Mouse (Mus musculus): ENCODE measurements around the gene Steap3. TPM values are rescaled to one million over a fixed set of nuclear protein-coding genes. Genes with fewer than 3 reads are reported as not detected.
"Not testable (repeated sequence)": the region's sequence is repeated elsewhere in the genome, so short reads cannot be mapped to it uniquely, and the experiment has no call there.

The Steap3 gene
- 3.9 and 5.4 TPM in 2 replicates for polyA plus RNA-seq (2015; fragmentation: Nextera tagmentation; extraction: Ambion mirVana)

- H3K27ac ChIP-seq (replicated peaks) = no peak within 1 kb of the TSS
- ATAC-seq (ENCODE audit: low FRiP score) = no peak
- 0 out of 2 replicates have a peak, but pooled peaks cover 2% of the 10 kb centered on the region for H3K9me3 ChIP-seq (replicated peaks)
- no peaks in the 10 kb centered on the region for H3K36me3 ChIP-seq
- H3K27me3 ChIP-seq (replicated peaks) = 0 out of 2 replicates have a peak, but pooled peaks cover under 1% of the 10 kb centered on the region
- no peak within 1 kb of the TSS for H3K4me2 ChIP-seq
- no peak within 1 kb of the TSS for H3K4me3 ChIP-seq (replicated peaks)
- WGBS = 93% methylated on average over 5 of the region's 5 CpGs
- H3K9ac ChIP-seq (replicated peaks) = no peak within 1 kb of the TSS
- H3K4me1 ChIP-seq = 0 out of 2 replicates have a peak, but pooled peaks cover 5% of the 10 kb centered on the region
Observed at GRCm38 (mm10) chr1:120272605-120273004, at the start of gene Steap3. Gene Steap3, minus strand, starts transcription at chr1:120272705.

GRCm38 (mm10) chr1:120321270-120322021, 48.9 kb upstream of the Steap3 start:
- H3K9me3 ChIP-seq (replicated peaks) = no peaks in the 10 kb centered on the region
- no peaks in the 10 kb centered on the region for H3K36me3 ChIP-seq
- WGBS = 63% methylated on average over 16 of the region's 16 CpGs
- H3K4me3 ChIP-seq (replicated peaks) = no peak overlapping the region
- H3K4me1 ChIP-seq = peaks cover 8% of the 10 kb centered on the region
- H3K27ac ChIP-seq (replicated peaks) = no peak overlapping the region
- H3K9ac ChIP-seq (replicated peaks) = no peak overlapping the region
- 0 out of 2 replicates have a peak overlapping the region, but pooled peaks have one; percentile 15 for H3K4me2 ChIP-seq
- ATAC-seq (ENCODE audit: low FRiP score) = peak; percentile 63; the same call in 1 of the 2 replicates
- no peaks in the 10 kb centered on the region for H3K27me3 ChIP-seq (replicated peaks)

GRCm38 (mm10) chr1:120305801-120306200, 33.3 kb upstream of the Steap3 start:
- Histone ChIP-seq H3K9ac (replicated peaks) (no peak overlapping the region), H3K36me3 (no peaks in the 10 kb centered on the region), H3K4me3 (replicated peaks) (no peak overlapping the region), H3K4me1 (no peaks in the 10 kb centered on the region), H3K27ac (replicated peaks) (no peak overlapping the region), H3K9me3 (replicated peaks) (no peaks in the 10 kb centered on the region), H3K4me2 (no peak overlapping the region), H3K27me3 (replicated peaks) (no peaks in the 10 kb centered on the region)
- WGBS = 73% methylated on average over 2 of the region's 2 CpGs
- no peak for ATAC-seq (ENCODE audit: low FRiP score)

GRCm38 (mm10) chr1:120296936-120297335, 24.4 kb upstream of the Steap3 start:
- ATAC-seq (ENCODE audit: low FRiP score) = no peak
- no peaks in the 10 kb centered on the region for H3K4me1 ChIP-seq
- H3K9ac ChIP-seq (replicated peaks) = no peak overlapping the region
- no peak overlapping the region for H3K27ac ChIP-seq (replicated peaks)
- no peak overlapping the region for H3K4me2 ChIP-seq
- H3K27me3 ChIP-seq (replicated peaks) = no peaks in the 10 kb centered on the region
- WGBS = 94% methylated on average over 2 of the region's 2 CpGs
- H3K4me3 ChIP-seq (replicated peaks) = no peak overlapping the region
- H3K36me3 ChIP-seq = no peaks in the 10 kb centered on the region
- 0 out of 2 replicates have a peak, but pooled peaks cover 2% of the 10 kb centered on the region for H3K9me3 ChIP-seq (replicated peaks)

- H3K9ac ChIP-seq (replicated peaks) = no peak overlapping the region
- 0 out of 2 replicates have a peak, but pooled peaks cover 4% of the 10 kb centered on the region for H3K9me3 ChIP-seq (replicated peaks)
- 81% methylated on average over 1 of the region's 1 CpGs for WGBS
- no peaks in the 10 kb centered on the region for H3K36me3 ChIP-seq
- H3K4me1 ChIP-seq = no peaks in the 10 kb centered on the region
- H3K27ac ChIP-seq (replicated peaks) = no peak overlapping the region
- no peak overlapping the region for H3K4me3 ChIP-seq (replicated peaks)
- H3K27me3 ChIP-seq (replicated peaks) = no peaks in the 10 kb centered on the region
- ATAC-seq (ENCODE audit: low FRiP score) = no peak
- no peak overlapping the region for H3K4me2 ChIP-seq
Observed at GRCm38 (mm10) chr1:120293803-120294202, 21.3 kb upstream of the Steap3 start.

GRCm38 (mm10) chr1:120291709-120292108, 19.2 kb upstream of the Steap3 start:
- ATAC-seq (ENCODE audit: low FRiP score) = no peak
- 91% methylated on average over 3 of the region's 3 CpGs for WGBS
- Histone ChIP-seq H3K9me3 (replicated peaks) (0 out of 2 replicates have a peak, but pooled peaks cover 4% of the 10 kb centered on the region), H3K4me2 (no peak overlapping the region), H3K9ac (replicated peaks) (no peak overlapping the region), H3K4me1 (no peaks in the 10 kb centered on the region), H3K4me3 (replicated peaks) (no peak overlapping the region), H3K27me3 (replicated peaks) (no peaks in the 10 kb centered on the region), H3K36me3 (no peaks in the 10 kb centered on the region), H3K27ac (replicated peaks) (no peak overlapping the region)

GRCm38 (mm10) chr1:120289843-120290242, 17.3 kb upstream of the Steap3 start:
- no peak overlapping the region for H3K27ac ChIP-seq (replicated peaks)
- no peak overlapping the region for H3K4me2 ChIP-seq
- no peak overlapping the region for H3K4me3 ChIP-seq (replicated peaks)
- no peaks in the 10 kb centered on the region for H3K4me1 ChIP-seq
- H3K9ac ChIP-seq (replicated peaks) = no peak overlapping the region
- no peaks in the 10 kb centered on the region for H3K27me3 ChIP-seq (replicated peaks)
- WGBS = 73% methylated on average over 2 of the region's 2 CpGs
- no peaks in the 10 kb centered on the region for H3K36me3 ChIP-seq
- no peak for ATAC-seq (ENCODE audit: low FRiP score)
- H3K9me3 ChIP-seq (replicated peaks) = 0 out of 2 replicates have a peak, but pooled peaks cover 4% of the 10 kb centered on the region

- Histone ChIP-seq H3K4me2 (no peak overlapping the region), H3K36me3 (no peaks in the 10 kb centered on the region), H3K9ac (replicated peaks) (no peak overlapping the region), H3K4me1 (no peaks in the 10 kb centered on the region), H3K9me3 (replicated peaks) (0 out of 2 replicates have a peak, but pooled peaks cover 4% of the 10 kb centered on the region), H3K27me3 (replicated peaks) (no peaks in the 10 kb centered on the region), H3K4me3 (replicated peaks) (no peak overlapping the region), H3K27ac (replicated peaks) (no peak overlapping the region)
- 21% methylated on average over 4 of the region's 4 CpGs for WGBS
- no peak for ATAC-seq (ENCODE audit: low FRiP score)
Observed at GRCm38 (mm10) chr1:120287679-120288078, 15.2 kb upstream of the Steap3 start.

GRCm38 (mm10) chr1:120276058-120276457, 3.6 kb upstream of the Steap3 start:
- not testable (repeated sequence) for H3K27me3 ChIP-seq (replicated peaks); H3K36me3 ChIP-seq; H3K4me3 ChIP-seq (replicated peaks); H3K4me1 ChIP-seq; ATAC-seq (ENCODE audit: low FRiP score); H3K9ac ChIP-seq (replicated peaks); H3K27ac ChIP-seq (replicated peaks); H3K4me2 ChIP-seq; H3K9me3 ChIP-seq (replicated peaks)
- 84% methylated on average over 1 of the region's 1 CpGs for WGBS

GRCm38 (mm10) chr1:120275224-120275623, 2.7 kb upstream of the Steap3 start:
- 44% methylated on average over 3 of the region's 3 CpGs for WGBS
- Histone ChIP-seq H3K27ac (replicated peaks) (no peak overlapping the region), H3K4me1 (0 out of 2 replicates have a peak, but pooled peaks cover 5% of the 10 kb centered on the region), H3K27me3 (replicated peaks) (no peaks in the 10 kb centered on the region), H3K9me3 (replicated peaks) (0 out of 2 replicates have a peak, but pooled peaks cover 2% of the 10 kb centered on the region), H3K9ac (replicated peaks) (no peak overlapping the region), H3K36me3 (no peaks in the 10 kb centered on the region), H3K4me3 (replicated peaks) (no peak overlapping the region), H3K4me2 (no peak overlapping the region)
- ATAC-seq (ENCODE audit: low FRiP score) = no peak

- 0 out of 2 replicates have a peak, but pooled peaks cover 5% of the 10 kb centered on the region for H3K4me1 ChIP-seq
- H3K4me2 ChIP-seq = no peak overlapping the region
- H3K4me3 ChIP-seq (replicated peaks) = no peak overlapping the region
- H3K27me3 ChIP-seq (replicated peaks) = peaks cover 5% of the 10 kb centered on the region; the same call in 1 of the 2 replicates
- H3K9me3 ChIP-seq (replicated peaks) = 0 out of 2 replicates have a peak, but pooled peaks cover 2% of the 10 kb centered on the region
- H3K36me3 ChIP-seq = no peaks in the 10 kb centered on the region
- H3K27ac ChIP-seq (replicated peaks) = no peak overlapping the region
- ATAC-seq (ENCODE audit: low FRiP score) = no peak
- H3K9ac ChIP-seq (replicated peaks) = no peak overlapping the region
- 85% methylated on average over 3 of the region's 3 CpGs for WGBS
Observed at GRCm38 (mm10) chr1:120270882-120271281, 1.6 kb downstream of the Steap3 start.

GRCm38 (mm10) chr1:120270115-120270514, 2.4 kb downstream of the Steap3 start:
- 77% methylated on average over 7 of the region's 7 CpGs for WGBS
- Histone ChIP-seq H3K36me3 (no peaks in the 10 kb centered on the region), H3K27ac (replicated peaks) (no peak overlapping the region), H3K27me3 (replicated peaks) (peaks cover 5% of the 10 kb centered on the region; the same call in 1 of the 2 replicates), H3K9me3 (replicated peaks) (0 out of 2 replicates have a peak, but pooled peaks cover 2% of the 10 kb centered on the region), H3K4me2 (no peak overlapping the region), H3K9ac (replicated peaks) (no peak overlapping the region), H3K4me1 (peaks cover 7% of the 10 kb centered on the region; the same call in 1 of the 2 replicates), H3K4me3 (replicated peaks) (no peak overlapping the region)
- ATAC-seq (ENCODE audit: low FRiP score) = no peak

Data from neural tube, embryonic 15.5 days (tissue).